Mouse (Mus musculus): ENCODE data around the gene Ptprk. TPM values are rescaled to one million over a fixed set of nuclear protein-coding genes. Genes with fewer than 3 reads are reported as not detected.

Gene Ptprk
- 0.93 TPM for polyA plus RNA-seq (2017; shearing (Covaris generic))

GRCm38 (mm10) chr10:28074653-28075451 lies at the start of gene Ptprk:
Gene Ptprk, plus strand, starts transcription at chr10:28074820.

Data from CD4-positive, CD25-positive, alpha-beta regulatory T cell (primary cell).